Mouse (Mus musculus): ENCODE results near the gene Tbc1d13.
"Not testable (repeated sequence)": the region's sequence is repeated elsewhere in the genome, so short reads cannot be mapped to it uniquely, and the experiment has no call there.

Tbc1d13 gene

GRCm38 (mm10) chr2:30177700-30178675 is 44.4 kb downstream of the Tbc1d13 start, which contains the start of gene Spout1:
Gene Spout1, minus strand, starts transcription at chr2:30178459.
- DNase-seq (ENCODE audit: low spot score in 2 of 2): peak; percentile 89 to 93

GRCm38 (mm10) chr2:30178711-30179110 is 45.2 kb downstream of the Tbc1d13 start:
- DNase-seq (ENCODE audit: low spot score in 2 of 2): not testable (repeated sequence)

GRCm38 (mm10) chr2:30182424-30182823 is 48.9 kb downstream of the Tbc1d13 start:
- DNase-seq (ENCODE audit: low spot score in 2 of 2): no peak

GRCm38 (mm10) chr2:30183721-30184120 is 50.2 kb downstream of the Tbc1d13 start:
- DNase-seq (ENCODE audit: low spot score in 2 of 2): no peak

GRCm38 (mm10) chr2:30185276-30185675 is 51.7 kb downstream of the Tbc1d13 start:
- no peak for DNase-seq (ENCODE audit: low spot score in 2 of 2)

- DNase-seq (ENCODE audit: low spot score in 2 of 2): no peak
Measured at GRCm38 (mm10) chr2:30185681-30186080, 52.1 kb downstream of the Tbc1d13 start.

- no peak for DNase-seq (ENCODE audit: low spot score in 2 of 2)
Measured at GRCm38 (mm10) chr2:30191790-30192580, 58.4 kb downstream of the Tbc1d13 start.

GRCm38 (mm10) chr2:30194656-30195055 is 61.1 kb downstream of the Tbc1d13 start:
- DNase-seq (ENCODE audit: low spot score in 2 of 2): no peak

- no peak for DNase-seq (ENCODE audit: low spot score in 2 of 2)
Measured at GRCm38 (mm10) chr2:30198021-30198420, 64.5 kb downstream of the Tbc1d13 start.

GRCm38 (mm10) chr2:30199984-30200383 is 66.4 kb downstream of the Tbc1d13 start:
- DNase-seq (ENCODE audit: low spot score in 2 of 2): peak in 1 of 2 experiments; percentile 56

- DNase-seq (ENCODE audit: low spot score in 2 of 2): no peak
Measured at GRCm38 (mm10) chr2:30200388-30200925, 66.9 kb downstream of the Tbc1d13 start.

Measured in urinary bladder, adult 18-20 months (tissue).